Mouse (Mus musculus) large intestine, adult 2 months (tissue): ENCODE results near the gene Olfr1357. TPM values are rescaled to one million over a fixed set of nuclear protein-coding genes. Genes with fewer than 3 reads are reported as not detected.
A peak's percentile ranks its signal among the peaks of the same experiment; 100 is the strongest.

Source experiments
- DNase-seq: peaks from one replicate; pipeline ENCODE4 v3.0.0-alpha.2; 2012; ENCODE audit warnings: low read depth, low spot score
- WGBS: fragments of 180-500 bp; shearing (Covaris S2); methylation state at CpG from one replicate; pipeline ENCODE4 v1.1.7; 2018; 5-methylcytosine and 5-hydroxymethylcytosine counted together
- polyA plus RNA-seq: library from polyadenylated mRNA; depleted of rRNA; stranded (reverse); fragments of >200 nt; gene quantifications from 2 replicates; pipeline ENCODE4 v1.2.3, GENCODE M21; 2012; rRNA removed

Olfr1357 gene
- polyA plus RNA-seq, 1 experiment, result not detected

DNA sequence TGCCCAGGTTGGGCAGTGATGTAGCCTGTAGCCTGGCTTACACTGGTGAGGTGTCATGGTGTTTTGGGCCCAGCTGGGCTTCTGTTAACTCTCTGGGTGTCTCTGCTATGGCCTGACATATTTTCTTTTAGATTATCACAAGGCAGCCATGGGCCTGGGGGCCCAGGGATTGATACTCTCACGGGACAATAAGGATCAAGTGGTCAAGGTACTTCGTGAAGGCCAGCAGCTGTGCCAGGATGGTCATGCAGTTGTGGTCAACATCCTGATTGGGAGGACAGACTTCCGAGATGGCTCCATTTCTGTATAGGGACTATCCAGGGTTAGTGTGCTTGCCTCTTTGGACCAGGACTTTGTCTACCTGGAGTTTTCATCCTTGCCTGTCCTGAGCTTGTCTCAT, 33.9 kb downstream of the Olfr1357 start:
- WGBS, result 85% methylated on average over 3 of the region's 3 CpGs
- no peak for DNase-seq

DNA sequence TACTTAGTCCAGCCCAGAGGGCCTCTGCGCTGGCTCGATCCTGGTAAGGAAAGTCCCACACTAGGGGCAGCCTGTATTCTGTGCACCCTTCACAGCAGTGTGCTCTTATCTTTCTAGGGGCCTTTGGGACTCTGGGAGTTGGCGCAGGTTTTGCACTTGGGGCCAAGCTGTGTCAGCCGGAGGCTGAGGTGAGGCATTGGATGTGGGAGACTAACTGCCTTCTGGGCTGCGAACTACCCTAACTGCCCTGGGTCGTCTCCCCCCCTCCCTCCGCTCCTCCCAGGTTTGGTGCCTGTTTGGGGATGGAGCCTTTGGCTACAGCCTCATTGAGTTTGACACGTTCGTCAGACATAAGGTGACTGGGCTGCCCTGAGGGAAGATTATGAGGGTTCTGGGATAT, 34.5 kb downstream of the Olfr1357 start:
- WGBS, result 78% methylated on average over 9 of the region's 9 CpGs
- DNase-seq, result no peak

DNA sequence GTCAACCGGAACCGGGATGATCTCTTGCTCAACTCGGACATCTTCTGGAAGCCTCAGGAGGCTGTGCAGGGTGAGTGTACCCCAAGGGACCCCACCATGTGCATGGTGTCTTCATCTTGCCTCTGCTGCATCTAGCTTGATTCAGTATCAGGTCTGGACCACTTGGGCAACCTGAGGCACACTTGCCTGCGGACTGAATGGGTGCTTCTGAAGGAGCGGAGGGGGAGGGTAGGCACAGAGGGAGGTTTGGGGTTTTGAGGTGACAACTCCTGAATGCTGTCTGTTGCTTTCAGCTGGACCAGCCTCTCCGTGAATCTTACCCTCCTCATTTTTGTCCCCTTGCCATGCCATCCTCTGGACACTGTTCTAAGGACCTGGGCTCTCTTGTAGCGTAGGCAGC, 36.8 kb downstream of the Olfr1357 start:
- 96% methylated on average over 7 of the region's 7 CpGs for WGBS

DNA sequence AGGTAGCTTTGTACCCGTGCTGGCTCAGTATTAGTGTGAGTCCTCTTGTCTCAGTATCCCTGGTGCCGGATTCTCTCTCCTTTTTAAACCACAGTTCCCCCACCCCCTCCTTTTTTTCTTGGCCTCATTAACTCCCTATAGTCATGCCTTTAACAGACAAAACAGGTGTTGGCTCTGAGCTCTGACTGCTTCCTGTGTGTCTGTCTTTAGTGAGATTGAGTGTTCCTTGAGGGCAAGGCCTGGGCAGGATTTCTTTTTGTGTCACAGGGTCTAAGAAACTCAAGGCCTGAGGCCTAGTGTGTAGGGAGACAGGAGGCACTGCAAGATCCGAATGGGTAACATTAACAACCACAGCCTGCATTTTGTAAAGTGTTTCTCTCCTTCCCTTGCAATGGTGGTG, 39.7 kb downstream of the Olfr1357 start:
- 68% methylated on average over 3 of the region's 3 CpGs for WGBS
- DNase-seq, result no peak

More for the DNA sequence above, 36.8 kb downstream of the Olfr1357 start:
- DNase-seq, result no peak

- 91% methylated on average over 16 of the region's 16 CpGs for WGBS
- no peak for DNase-seq
Observed at GRCm38 (mm10) chr10:78576435-78577184, 41.3 kb downstream of the Olfr1357 start.

- WGBS, result 6% methylated on average over 2 of the region's 2 CpGs
- peak; percentile 60 for DNase-seq
Observed at GRCm38 (mm10) chr10:78575690-78576089, 42.2 kb downstream of the Olfr1357 start.

DNA sequence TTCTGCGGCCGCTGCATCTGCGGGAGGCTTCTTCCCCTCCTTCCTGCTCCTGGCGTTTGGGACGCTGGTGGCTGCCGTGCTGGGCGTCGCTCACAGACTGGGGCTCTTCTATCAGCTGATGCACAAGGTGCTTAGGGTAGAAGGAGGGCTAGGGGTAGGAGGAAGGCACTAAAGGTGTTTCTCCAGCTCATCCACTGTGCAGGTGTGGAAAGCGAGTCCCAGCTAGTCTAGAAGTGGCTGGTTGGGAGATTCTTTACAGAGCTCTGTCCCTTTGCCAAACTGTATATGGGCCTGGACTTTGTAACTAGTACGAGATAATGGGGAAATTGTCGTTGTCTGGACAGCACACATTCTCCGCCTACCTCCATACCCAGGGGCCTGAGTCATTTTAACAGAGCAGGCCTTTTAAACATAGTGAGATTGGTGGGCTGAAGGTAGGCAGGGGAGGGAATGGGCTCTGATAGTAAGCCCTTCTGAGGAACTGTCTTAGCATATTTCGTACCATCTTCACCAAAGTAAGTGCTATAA, 42.7 kb downstream of the Olfr1357 start:
- peak; percentile 38 for DNase-seq
- 3% methylated on average over 13 of the region's 13 CpGs for WGBS

DNA sequence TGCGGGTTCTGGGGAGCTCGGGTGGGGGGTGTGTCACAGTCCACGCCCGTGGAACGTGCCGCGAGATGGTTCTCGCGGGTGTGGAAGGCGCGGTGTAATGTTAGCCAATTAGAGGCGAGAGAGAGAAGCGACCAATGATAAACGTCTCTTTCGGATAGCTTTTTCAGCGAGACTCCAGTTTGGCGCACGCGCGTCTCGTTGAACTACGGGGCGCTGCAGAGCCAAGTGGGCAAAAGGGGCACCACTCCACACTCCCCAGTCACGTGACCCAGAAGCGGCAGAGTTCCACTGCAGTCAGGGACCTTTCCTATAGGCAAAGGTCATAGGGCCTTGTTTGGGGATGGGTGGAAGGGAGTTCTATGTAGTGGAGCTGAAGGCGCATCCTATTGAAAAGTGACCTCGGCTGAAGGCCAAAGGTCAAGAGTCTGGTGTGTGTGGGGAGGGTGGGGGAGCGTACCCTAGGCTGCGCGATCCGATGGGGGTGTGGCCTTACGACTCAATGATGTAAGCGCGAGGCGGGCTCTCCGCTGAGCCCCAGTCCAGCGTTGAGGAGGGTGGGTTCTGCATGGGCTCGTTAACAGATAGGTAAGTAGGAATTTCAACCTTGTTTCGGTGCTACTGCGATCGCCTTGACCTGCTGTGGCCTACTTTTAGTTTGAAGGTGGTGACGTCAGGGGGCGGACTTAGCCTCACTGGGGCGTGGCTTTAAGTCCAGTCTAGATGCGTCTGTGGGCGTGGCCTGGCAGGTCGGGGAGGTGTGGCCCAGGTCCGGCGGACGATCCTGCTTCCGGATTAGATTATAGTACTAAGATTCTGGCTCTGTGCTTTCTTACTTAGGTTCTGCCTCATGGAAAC, 43.4 kb downstream of the Olfr1357 start, which contains the start of gene Ilvbl:
Gene Ilvbl, plus strand, starts transcription at position 97 of the 855 bp plus-strand sequence.
- under 1% methylated on average over 51 of the region's 51 CpGs for WGBS
- DNase-seq, result peak; percentile 91

DNA sequence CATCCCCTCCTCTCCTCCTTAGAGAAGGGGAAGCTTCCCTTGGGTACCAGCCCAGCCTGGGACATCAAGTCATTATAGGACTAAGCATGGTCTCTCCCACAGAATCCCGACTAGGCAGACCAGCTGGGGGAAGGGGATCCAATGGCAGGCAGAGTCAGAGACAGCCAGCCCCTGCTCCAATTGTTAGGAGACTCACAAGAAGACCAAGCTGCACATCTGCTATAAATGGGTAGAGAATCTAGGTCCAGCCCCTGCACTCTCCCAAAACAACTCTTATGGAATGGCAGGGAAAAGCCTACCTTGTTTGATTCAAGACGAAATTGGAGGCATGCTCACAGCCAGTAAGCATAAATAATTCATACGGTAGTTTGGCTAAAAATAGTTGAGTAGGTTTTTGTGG, 44.6 kb downstream of the Olfr1357 start:
- 69% methylated on average over 3 of the region's 3 CpGs for WGBS
- DNase-seq, result no peak

DNA sequence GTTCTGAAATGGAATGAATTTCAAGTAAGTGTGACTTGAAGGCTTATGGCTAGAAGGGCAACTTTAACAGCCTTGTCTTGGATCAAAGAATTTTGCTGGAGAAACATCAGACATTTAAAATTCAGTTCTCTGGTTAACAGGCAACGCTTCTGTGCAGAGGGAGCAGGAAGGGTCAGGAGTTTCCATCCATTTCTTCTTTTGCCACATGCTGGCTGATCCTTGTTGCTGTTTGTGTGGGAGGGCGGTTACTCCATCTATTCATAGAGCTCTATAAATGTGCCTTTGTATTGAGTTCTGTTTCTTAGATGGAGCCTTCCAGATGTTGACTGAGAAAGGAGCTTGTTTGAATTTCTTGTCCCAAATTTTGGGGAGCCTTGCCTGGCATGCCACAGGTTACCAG, 47.0 kb downstream of the Olfr1357 start:
- 67% methylated on average over 2 of the region's 2 CpGs for WGBS
- no peak for DNase-seq

- WGBS, result 55% methylated on average over 6 of the region's 6 CpGs
Observed at GRCm38 (mm10) chr10:78570416-78570815, 47.5 kb downstream of the Olfr1357 start.

DNA sequence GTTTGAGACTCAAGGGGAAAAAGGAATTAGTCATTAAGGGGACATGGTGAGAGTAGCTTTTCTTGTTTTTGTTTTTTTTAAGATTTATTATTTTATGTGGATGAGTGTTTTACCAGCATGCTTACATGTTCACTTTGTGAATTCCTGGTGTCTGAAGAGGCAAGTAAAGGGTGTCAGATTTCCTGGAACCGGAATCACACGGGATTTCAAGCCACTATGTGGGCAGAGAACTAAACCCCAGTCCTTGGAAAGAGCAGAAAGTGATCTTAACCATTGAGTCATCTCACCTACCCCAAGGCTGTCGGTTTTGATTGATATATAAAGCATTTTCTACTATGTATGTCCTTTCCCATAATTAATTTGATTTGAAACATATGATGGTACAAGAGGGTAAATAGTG, 48.2 kb downstream of the Olfr1357 start:
- no peak for DNase-seq
- WGBS, result 47% methylated on average over 3 of the region's 3 CpGs

More at GRCm38 (mm10) chr10:78570416-78570815, 47.5 kb downstream of the Olfr1357 start:
- DNase-seq, result no peak

DNA sequence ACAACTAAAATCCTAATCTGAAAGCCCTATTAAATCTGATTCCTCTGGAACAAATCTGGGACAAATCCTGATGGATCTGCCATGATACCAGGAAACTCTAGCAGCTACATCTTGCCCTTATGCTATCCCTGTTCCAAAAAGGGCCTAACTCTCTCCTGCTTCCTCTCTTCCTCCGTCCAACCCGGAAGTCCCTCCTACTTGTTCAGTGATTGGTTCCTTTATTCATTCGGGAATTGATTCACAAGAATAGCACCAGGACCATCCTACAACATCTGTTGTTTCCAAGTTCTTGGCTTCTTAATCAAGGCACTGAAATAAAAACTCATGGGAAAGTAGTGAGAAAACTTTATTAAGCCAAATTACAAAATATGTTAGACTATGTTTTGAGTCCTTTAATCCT, 48.7 kb downstream of the Olfr1357 start:
- DNase-seq, result no peak
- 74% methylated on average over 3 of the region's 3 CpGs for WGBS

DNA sequence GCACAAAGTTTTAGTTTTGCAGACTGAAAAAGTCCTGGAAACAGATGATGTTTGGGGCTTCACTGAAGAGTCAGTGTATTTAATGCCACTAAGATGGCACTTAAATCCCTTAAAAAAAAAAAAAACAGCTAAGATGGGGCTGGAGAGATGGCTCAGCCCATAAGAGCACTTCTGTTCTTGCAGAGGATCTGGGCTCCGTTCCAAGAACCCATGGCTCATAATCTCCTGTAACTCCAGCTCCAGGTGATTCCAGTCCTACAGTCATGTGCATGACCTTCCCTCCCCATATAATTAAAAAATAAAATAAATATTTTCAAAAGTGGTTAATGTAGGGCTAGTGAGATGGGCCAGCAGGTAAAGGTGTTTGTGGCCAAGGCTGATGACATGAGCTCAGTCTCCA, 52.8 kb downstream of the Olfr1357 start:
- no peak for DNase-seq
- WGBS, result 51% methylated on average over 1 of the region's 1 CpGs

Other genes with a start within 250 kb of the Olfr1357 start
- 47.5 and 60.2 TPM in 2 replicates for gene Rrp1, start 205.0 kb downstream of the Olfr1357 start, polyA plus RNA-seq
- gene Cstb, start 192.4 kb downstream of the Olfr1357 start, polyA plus RNA-seq, result 49.7 and 57.2 TPM in 2 replicates
- 15.0 and 27.4 TPM in 2 replicates for gene Pdxk, start 153.1 kb downstream of the Olfr1357 start, polyA plus RNA-seq
- not detected in 2 replicates for gene Olfr1358, start 100.6 kb downstream of the Olfr1357 start, polyA plus RNA-seq
- gene Ilvbl, start 43.7 kb downstream of the Olfr1357 start, polyA plus RNA-seq, result 96.0 and 135 TPM in 2 replicates
- 10.9 and 11.3 TPM in 2 replicates for gene Syde1, start 26.1 kb downstream of the Olfr1357 start, polyA plus RNA-seq
- gene Casp14, start 100.2 kb upstream of the Olfr1357 start, polyA plus RNA-seq, result 0.06 TPM in 1 of 2 replicates, not detected in the other
- gene Ccdc105, start 135.0 kb upstream of the Olfr1357 start, polyA plus RNA-seq, result not detected in 2 replicates
- gene Slc1a6, start 162.4 kb upstream of the Olfr1357 start, polyA plus RNA-seq, result 0.12 and 0.40 TPM in 2 replicates
- not detected in 2 replicates for gene Olfr1356, start 234.1 kb upstream of the Olfr1357 start, polyA plus RNA-seq